Mouse (Mus musculus) neural tube, embryonic 13.5 days (tissue): ENCODE data around the gene Cttn. TPM values are rescaled to one million over a fixed set of nuclear protein-coding genes. Genes with fewer than 3 reads are reported as not detected.

ENCODE experiments used
- ATAC-seq: fragments of 200-750 bp; cut with Nextera tagmentation; 2 replicates; pipeline ENCODE4 v1.8.0; 2017; ENCODE audit warnings: low read depth, mild to moderate bottlenecking, moderate TSS enrichment, moderate library complexity
- H3K27ac ChIP-seq: fragments of 300-500 bp; sonication (generic); replicated peaks from 2 replicates; pipeline ENCODE4 v1.5.1; 2015; ENCODE audit warnings: moderate library complexity, mild to moderate bottlenecking, inconsistent platforms
- H3K27me3 ChIP-seq: fragments of 300-500 bp; sonication (generic); 2 replicates; pipeline ENCODE4 v1.6.1; 2015; ENCODE audit warnings: mild to moderate bottlenecking, inconsistent platforms
- H3K36me3 ChIP-seq: fragments of 300-500 bp; sonication (generic); 2 replicates; pipeline ENCODE4 v1.6.1; 2015; ENCODE audit warnings: mild to moderate bottlenecking, inconsistent platforms
- H3K4me1 ChIP-seq: fragments of 300-500 bp; sonication (generic); replicated peaks from 2 replicates; pipeline ENCODE4 v1.6.1; 2015; ENCODE audit warnings: inconsistent platforms
- H3K4me2 ChIP-seq: fragments of 300-500 bp; sonication (generic); 2 replicates; pipeline ENCODE4 v1.6.1; 2015; ENCODE audit warnings: inconsistent platforms, mild to moderate bottlenecking, moderate library complexity
- H3K4me3 ChIP-seq: fragments of 300-500 bp; sonication (generic); 2 replicates; pipeline ENCODE4 v1.5.1; 2015; ENCODE audit warnings: mild to moderate bottlenecking, inconsistent platforms
- H3K9ac ChIP-seq: fragments of 300-500 bp; sonication (generic); 2 replicates; pipeline ENCODE4 v1.6.1; 2015; ENCODE audit warnings: moderate library complexity, mild to moderate bottlenecking, inconsistent platforms
- H3K9me3 ChIP-seq: fragments of 300-500 bp; sonication (generic); 2 replicates; pipeline ENCODE4 v1.6.1; 2016; ENCODE audit warnings: inconsistent platforms
- WGBS: fragments of 180-500 bp; shearing (Covaris S2); methylation state at CpG from one replicate; pipeline ENCODE4 v1.1.7; 2015; 5-methylcytosine and 5-hydroxymethylcytosine counted together
- polyA plus RNA-seq: library from polyadenylated mRNA; unstranded; fragments of >200 nt; fragmentation: Nextera tagmentation; extraction: Ambion mirVana; gene quantifications from 2 replicates; pipeline ENCODE4 v1.2.1, GENCODE M21; 2015

Gene Cttn
- polyA plus RNA-seq, 1 experiment from 2014 or later: 158 TPM

GRCm38 (mm10) chr7:144444788-144445187 is 26.0 kb downstream of the Cttn start:
- H3K4me1 ChIP-seq: no peaks in the 10 kb centered on the region
- no peak overlapping the region for H3K4me3 ChIP-seq
- no peaks in the 10 kb centered on the region for H3K9me3 ChIP-seq
- 87% methylated on average over 7 of the region's 7 CpGs for WGBS
- no peak overlapping the region for H3K27ac ChIP-seq
- no peak overlapping the region for H3K4me2 ChIP-seq
- no peak for ATAC-seq
- H3K36me3 ChIP-seq: peaks cover 99% of the 10 kb centered on the region
- no peaks in the 10 kb centered on the region for H3K27me3 ChIP-seq
- H3K9ac ChIP-seq: no peak overlapping the region

- WGBS: 92% methylated on average over 4 of the region's 4 CpGs
- Histone ChIP-seq H3K9me3 (no peaks in the 10 kb centered on the region), H3K4me1 (no peaks in the 10 kb centered on the region), H3K9ac (no peak overlapping the region), H3K4me3 (no peak overlapping the region), H3K27ac (no peak overlapping the region), H3K27me3 (no peaks in the 10 kb centered on the region), H3K4me2 (no peak overlapping the region), H3K36me3 (peaks cover 99% of the 10 kb centered on the region)
- ATAC-seq: no peak
These were observed 28.8 kb downstream of the Cttn start for GRCm38 (mm10) chr7:144441976-144442375.

- Histone ChIP-seq H3K4me2 (no peak overlapping the region), H3K4me1 (no peaks in the 10 kb centered on the region), H3K4me3 (no peak overlapping the region), H3K27ac (no peak overlapping the region), H3K9me3 (no peaks in the 10 kb centered on the region), H3K9ac (no peak overlapping the region), H3K36me3 (peaks cover 99% of the 10 kb centered on the region), H3K27me3 (no peaks in the 10 kb centered on the region)
- WGBS: 97% methylated on average over 11 of the region's 11 CpGs
- ATAC-seq: no peak
These were observed 29.3 kb downstream of the Cttn start for GRCm38 (mm10) chr7:144441466-144441865.

GRCm38 (mm10) chr7:144438811-144439210 is 32.0 kb downstream of the Cttn start:
- H3K4me2 ChIP-seq: no peak overlapping the region
- no peaks in the 10 kb centered on the region for H3K9me3 ChIP-seq
- H3K4me1 ChIP-seq: no peaks in the 10 kb centered on the region
- 97% methylated on average over 7 of the region's 7 CpGs for WGBS
- peaks cover 84% of the 10 kb centered on the region for H3K36me3 ChIP-seq
- no peaks in the 10 kb centered on the region for H3K27me3 ChIP-seq
- no peak overlapping the region for H3K27ac ChIP-seq
- no peak overlapping the region for H3K9ac ChIP-seq
- ATAC-seq: no peak
- no peak overlapping the region for H3K4me3 ChIP-seq

- Histone ChIP-seq H3K27me3 (no peaks in the 10 kb centered on the region), H3K9ac (no peak overlapping the region), H3K27ac (no peak overlapping the region), H3K4me3 (no peak overlapping the region), H3K4me2 (no peak overlapping the region), H3K4me1 (no peaks in the 10 kb centered on the region), H3K36me3 (peaks cover 26% of the 10 kb centered on the region), H3K9me3 (no peaks in the 10 kb centered on the region)
- no peak for ATAC-seq
- WGBS: 90% methylated on average over 2 of the region's 2 CpGs
These were observed 37.9 kb downstream of the Cttn start for GRCm38 (mm10) chr7:144432920-144433319.

GRCm38 (mm10) chr7:144427460-144427859 is 43.3 kb downstream of the Cttn start:
- no peak overlapping the region for H3K4me2 ChIP-seq
- H3K9ac ChIP-seq: no peak overlapping the region
- no peak for ATAC-seq
- no peak overlapping the region for H3K27ac ChIP-seq
- no peaks in the 10 kb centered on the region for H3K9me3 ChIP-seq
- H3K36me3 ChIP-seq: no peaks in the 10 kb centered on the region
- no peaks in the 10 kb centered on the region for H3K27me3 ChIP-seq
- no peak overlapping the region for H3K4me3 ChIP-seq
- 87% methylated on average over 3 of the region's 3 CpGs for WGBS
- H3K4me1 ChIP-seq: no peaks in the 10 kb centered on the region

GRCm38 (mm10) chr7:144426594-144426993 is 44.2 kb downstream of the Cttn start:
- 86% methylated on average over 3 of the region's 3 CpGs for WGBS
- H3K36me3 ChIP-seq: 0 out of 2 replicates have a peak, but pooled peaks cover 4% of the 10 kb centered on the region
- no peaks in the 10 kb centered on the region for H3K9me3 ChIP-seq
- ATAC-seq: no peak
- H3K27ac ChIP-seq: no peak overlapping the region
- no peaks in the 10 kb centered on the region for H3K4me1 ChIP-seq
- no peaks in the 10 kb centered on the region for H3K27me3 ChIP-seq
- no peak overlapping the region for H3K4me3 ChIP-seq
- H3K9ac ChIP-seq: no peak overlapping the region
- no peak overlapping the region for H3K4me2 ChIP-seq

- H3K4me1 ChIP-seq: no peaks in the 10 kb centered on the region
- no peak overlapping the region for H3K27ac ChIP-seq
- no peak for ATAC-seq
- WGBS: 12% methylated on average over 8 of the region's 8 CpGs
- no peak overlapping the region for H3K4me2 ChIP-seq
- peaks cover 11% of the 10 kb centered on the region; the same call in 1 of the 2 replicates for H3K36me3 ChIP-seq
- H3K9me3 ChIP-seq: no peaks in the 10 kb centered on the region
- H3K9ac ChIP-seq: no peak overlapping the region
- no peaks in the 10 kb centered on the region for H3K27me3 ChIP-seq
- H3K4me3 ChIP-seq: no peak overlapping the region
These were observed 44.9 kb downstream of the Cttn start for GRCm38 (mm10) chr7:144425953-144426352.

GRCm38 (mm10) chr7:144421478-144421877 is 49.3 kb downstream of the Cttn start:
- Histone ChIP-seq H3K27me3 (no peaks in the 10 kb centered on the region), H3K9ac (no peak overlapping the region), H3K4me3 (no peak overlapping the region), H3K36me3 (peaks cover 15% of the 10 kb centered on the region; the same call in 1 of the 2 replicates), H3K27ac (no peak overlapping the region), H3K9me3 (no peaks in the 10 kb centered on the region), H3K4me2 (no peak overlapping the region), H3K4me1 (peaks cover 34% of the 10 kb centered on the region)
- 70% methylated on average over 6 of the region's 6 CpGs for WGBS
- no peak for ATAC-seq

- no peak for ATAC-seq
- H3K4me3 ChIP-seq: no peak overlapping the region
- no peak overlapping the region for H3K4me2 ChIP-seq
- peaks cover 34% of the 10 kb centered on the region for H3K4me1 ChIP-seq
- peaks cover 15% of the 10 kb centered on the region; the same call in 1 of the 2 replicates for H3K36me3 ChIP-seq
- no peak overlapping the region for H3K27ac ChIP-seq
- H3K9me3 ChIP-seq: no peaks in the 10 kb centered on the region
- 33% methylated on average over 16 of the region's 16 CpGs for WGBS
- no peak overlapping the region for H3K9ac ChIP-seq
- H3K27me3 ChIP-seq: no peaks in the 10 kb centered on the region
These were observed 50.3 kb downstream of the Cttn start for GRCm38 (mm10) chr7:144420552-144420951.

GRCm38 (mm10) chr7:144417644-144418343 is 53.0 kb downstream of the Cttn start:
- Histone ChIP-seq H3K36me3 (peaks cover 22% of the 10 kb centered on the region; the same call in 1 of the 2 replicates), H3K4me2 (peak overlapping the region; percentile 29), H3K4me1 (peaks cover 39% of the 10 kb centered on the region), H3K9ac (no peak overlapping the region), H3K27me3 (no peaks in the 10 kb centered on the region), H3K4me3 (no peak overlapping the region), H3K9me3 (no peaks in the 10 kb centered on the region), H3K27ac (peak overlapping the region; percentile 88)
- ATAC-seq: peak; percentile 79
- 27% methylated on average over 16 of the region's 16 CpGs for WGBS

- H3K9ac ChIP-seq: peak overlapping the region; percentile 23; the same call in 1 of the 2 replicates
- 64% methylated on average over 2 of the region's 2 CpGs for WGBS
These were observed 53.6 kb downstream of the Cttn start for GRCm38 (mm10) chr7:144417234-144417633.

GRCm38 (mm10) chr7:144415795-144416194 is 55.0 kb downstream of the Cttn start:
- no peak for ATAC-seq
- H3K4me3 ChIP-seq: no peak overlapping the region
- no peak overlapping the region for H3K27ac ChIP-seq
- 76% methylated on average over 4 of the region's 4 CpGs for WGBS
- no peaks in the 10 kb centered on the region for H3K9me3 ChIP-seq
- peaks cover 23% of the 10 kb centered on the region for H3K36me3 ChIP-seq
- H3K27me3 ChIP-seq: no peaks in the 10 kb centered on the region
- no peak overlapping the region for H3K4me2 ChIP-seq
- H3K4me1 ChIP-seq: peaks cover 51% of the 10 kb centered on the region
- H3K9ac ChIP-seq: no peak overlapping the region

More at GRCm38 (mm10) chr7:144417234-144417633, 53.6 kb downstream of the Cttn start:
- Histone ChIP-seq H3K4me3 (no peak overlapping the region), H3K27ac (peak overlapping the region; percentile 88), H3K9me3 (no peaks in the 10 kb centered on the region), H3K36me3 (peaks cover 22% of the 10 kb centered on the region; the same call in 1 of the 2 replicates), H3K4me1 (peaks cover 45% of the 10 kb centered on the region), H3K4me2 (peak overlapping the region; percentile 29), H3K27me3 (no peaks in the 10 kb centered on the region)
- ATAC-seq: 0 out of 2 replicates have a peak, but pooled peaks have one; percentile 21
